Mouse (Mus musculus) hindbrain, embryonic 16.5 days (tissue): Measurements from ENCODE around the gene Boll. TPM values are rescaled to one million over a fixed set of nuclear protein-coding genes. Genes with fewer than 3 reads are reported as not detected.

Source experiments
- ATAC-seq: fragments of 200-750 bp; cut with Nextera tagmentation; 2 replicates; pipeline ENCODE4 v1.8.0; 2017; ENCODE audit warnings: moderate TSS enrichment, moderate library complexity
- H3K27ac ChIP-seq: fragments of 300-500 bp; sonication (generic); 2 replicates; pipeline ENCODE4 v1.5.1; 2014; ENCODE audit warnings: low read depth, mild to moderate bottlenecking, control low read depth, low read length, moderate library complexity
- H3K27me3 ChIP-seq: fragments of 300-500 bp; sonication (generic); replicated peaks from 2 replicates; pipeline ENCODE4 v1.6.1; 2014; ENCODE audit warnings: low read length; ENCODE audit not compliant: control insufficient read depth, insufficient read depth
- H3K36me3 ChIP-seq: fragments of 300-500 bp; sonication (generic); 2 replicates; pipeline ENCODE4 v1.6.1; 2014; ENCODE audit warnings: mild to moderate bottlenecking, low read length, moderate library complexity, mixed read lengths; ENCODE audit not compliant: control insufficient read depth, insufficient read depth
- H3K4me1 ChIP-seq: fragments of 300-500 bp; sonication (generic); 2 replicates; pipeline ENCODE4 v1.6.1; 2014; ENCODE audit warnings: low read depth, low read length; ENCODE audit not compliant: control insufficient read depth, insufficient read depth
- H3K4me2 ChIP-seq: fragments of 300-500 bp; sonication (generic); 2 replicates; pipeline ENCODE4 v1.6.1; 2014; ENCODE audit warnings: mild to moderate bottlenecking, low read length, control low read depth, moderate library complexity
- H3K4me3 ChIP-seq: fragments of 300-500 bp; sonication (generic); 2 replicates; pipeline ENCODE4 v1.5.1; 2014; ENCODE audit warnings: mild to moderate bottlenecking, low read length, control low read depth, moderate library complexity
- H3K9ac ChIP-seq: fragments of 300-500 bp; sonication (generic); 2 replicates; pipeline ENCODE4 v1.6.1; 2014; ENCODE audit warnings: low read depth, mild to moderate bottlenecking, control low read depth, low read length, moderate library complexity
- H3K9me3 ChIP-seq: fragments of 300-500 bp; sonication (generic); 2 replicates; pipeline ENCODE4 v1.6.1; 2014; ENCODE audit warnings: mild to moderate bottlenecking, low read length, moderate library complexity; ENCODE audit not compliant: control insufficient read depth
- WGBS: fragments of 180-500 bp; shearing (Covaris S2); extraction: QIAGEN DNeasy Blood & Tissue Kit; methylation state at CpG from one replicate; pipeline ENCODE4 v1.1.7; 2014; 5-methylcytosine and 5-hydroxymethylcytosine counted together
- polyA plus RNA-seq: library from polyadenylated mRNA; unstranded; fragments of >200 nt; fragmentation: Nextera tagmentation; extraction: Ambion mirVana; gene quantifications from 2 replicates; pipeline ENCODE4 v1.2.1, GENCODE M21; 2015

The Boll gene
- polyA plus RNA-seq, 1 experiment from 2014 or later: not detected

DNA sequence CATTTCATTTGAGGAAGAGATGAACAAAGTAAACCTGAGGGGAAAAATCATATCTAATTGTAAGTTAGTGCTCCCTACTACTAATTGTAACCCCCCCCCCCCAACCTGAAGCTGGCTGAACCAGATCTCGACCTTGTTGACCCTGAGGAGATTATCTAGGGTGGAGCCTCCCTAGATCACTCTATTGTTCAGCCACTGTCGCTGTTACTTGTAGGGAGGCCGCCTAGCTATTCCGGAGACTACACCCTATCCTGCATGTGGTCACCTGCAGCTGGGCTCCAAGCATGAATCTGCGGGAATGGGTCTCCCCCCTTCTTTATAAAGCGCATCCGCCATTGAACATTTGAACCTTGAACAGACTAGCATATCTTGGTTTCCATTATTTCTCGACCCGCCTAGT, 84.2 kb downstream of the Boll start:
- Histone ChIP-seq H3K27me3 (no peaks in the 10 kb centered on the region), H3K4me1 (no peaks in the 10 kb centered on the region), H3K4me2 (no peak overlapping the region), H3K27ac (no peak overlapping the region), H3K9me3 (no peaks in the 10 kb centered on the region), H3K36me3 (no peaks in the 10 kb centered on the region), H3K4me3 (no peak overlapping the region), H3K9ac (no peak overlapping the region)
- no peak for ATAC-seq
- 75% methylated on average over 9 of the region's 9 CpGs for WGBS

DNA sequence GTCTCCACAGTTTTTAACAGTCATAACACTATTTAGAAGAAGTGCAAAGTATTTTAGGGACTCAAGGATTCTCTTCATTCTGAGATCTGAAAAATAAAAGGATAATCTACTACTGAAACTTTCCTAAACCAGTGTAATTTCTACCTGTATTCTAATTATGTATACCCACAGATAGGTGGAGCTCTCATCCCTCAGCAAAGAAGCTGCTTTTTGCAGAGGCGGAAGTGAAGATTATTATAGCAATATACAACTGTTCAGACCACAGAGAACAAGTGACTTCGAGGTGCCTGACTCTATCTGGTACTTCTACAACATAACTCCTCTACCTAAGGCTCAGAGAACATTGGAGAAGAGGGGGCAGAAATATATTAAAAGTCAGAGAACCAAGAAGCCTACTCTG, 97.8 kb downstream of the Boll start:
- H3K9me3 ChIP-seq: no peaks in the 10 kb centered on the region
- H3K4me3 ChIP-seq: no peak overlapping the region
- no peaks in the 10 kb centered on the region for H3K36me3 ChIP-seq
- no peak overlapping the region for H3K4me2 ChIP-seq
- WGBS: 66% methylated on average over 2 of the region's 2 CpGs
- H3K4me1 ChIP-seq: no peaks in the 10 kb centered on the region
- H3K27ac ChIP-seq: no peak overlapping the region
- H3K27me3 ChIP-seq: no peaks in the 10 kb centered on the region
- H3K9ac ChIP-seq: no peak overlapping the region
- ATAC-seq: no peak

DNA sequence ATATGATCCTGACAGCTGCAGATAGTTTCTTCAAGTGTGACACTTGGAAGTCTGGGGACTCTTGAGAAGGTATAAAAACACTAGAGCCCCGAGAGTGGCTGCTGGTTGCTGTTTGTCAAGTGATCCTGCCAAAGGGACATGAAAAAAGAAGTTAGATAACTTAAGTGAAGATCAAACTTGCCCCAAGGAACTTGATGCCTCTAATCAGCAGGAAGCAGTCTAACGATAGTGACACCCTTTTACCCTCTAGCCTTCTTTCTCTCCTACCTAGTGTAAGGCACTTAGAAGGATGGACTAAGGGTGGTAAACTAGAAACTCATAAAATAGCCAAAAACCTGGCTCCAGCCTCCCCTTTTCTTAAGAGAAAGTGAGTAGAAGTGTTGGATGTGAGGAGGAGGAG, 98.9 kb downstream of the Boll start:
- Histone ChIP-seq H3K9ac (no peak overlapping the region), H3K36me3 (no peaks in the 10 kb centered on the region)
- 67% methylated on average over 2 of the region's 2 CpGs for WGBS

DNA sequence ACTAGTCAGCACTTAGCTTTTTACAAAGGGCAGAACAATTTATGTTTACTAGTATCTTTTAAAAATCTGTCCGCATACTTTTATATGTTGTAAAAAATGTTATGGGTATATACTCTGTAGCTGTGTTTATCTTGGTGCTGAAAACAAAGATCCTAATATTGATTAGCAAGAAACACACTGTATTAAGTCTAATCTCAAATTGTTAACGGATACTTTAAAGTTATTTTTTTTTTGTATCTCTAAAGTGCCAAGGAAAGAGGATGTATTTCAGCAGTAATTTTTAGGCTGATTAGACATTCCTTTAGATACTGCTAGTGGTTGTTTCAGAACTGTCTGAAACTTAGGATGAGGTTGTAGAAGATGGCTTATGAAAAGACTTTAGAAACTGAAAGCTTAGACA, 116.9 kb downstream of the Boll start:
- Histone ChIP-seq H3K27ac (no peak overlapping the region), H3K36me3 (no peaks in the 10 kb centered on the region), H3K4me3 (no peak overlapping the region), H3K4me1 (peaks cover 5% of the 10 kb centered on the region; the same call in 1 of the 2 replicates), H3K9me3 (no peaks in the 10 kb centered on the region), H3K27me3 (no peaks in the 10 kb centered on the region), H3K4me2 (no peak overlapping the region), H3K9ac (no peak overlapping the region)
- ATAC-seq: no peak
- 90% methylated on average over 2 of the region's 2 CpGs for WGBS

More for the DNA sequence above, 98.9 kb downstream of the Boll start:
- Histone ChIP-seq H3K4me3 (no peak overlapping the region), H3K9me3 (no peaks in the 10 kb centered on the region), H3K4me2 (no peak overlapping the region), H3K4me1 (no peaks in the 10 kb centered on the region), H3K27me3 (no peaks in the 10 kb centered on the region), H3K27ac (no peak overlapping the region)
- ATAC-seq: no peak

DNA sequence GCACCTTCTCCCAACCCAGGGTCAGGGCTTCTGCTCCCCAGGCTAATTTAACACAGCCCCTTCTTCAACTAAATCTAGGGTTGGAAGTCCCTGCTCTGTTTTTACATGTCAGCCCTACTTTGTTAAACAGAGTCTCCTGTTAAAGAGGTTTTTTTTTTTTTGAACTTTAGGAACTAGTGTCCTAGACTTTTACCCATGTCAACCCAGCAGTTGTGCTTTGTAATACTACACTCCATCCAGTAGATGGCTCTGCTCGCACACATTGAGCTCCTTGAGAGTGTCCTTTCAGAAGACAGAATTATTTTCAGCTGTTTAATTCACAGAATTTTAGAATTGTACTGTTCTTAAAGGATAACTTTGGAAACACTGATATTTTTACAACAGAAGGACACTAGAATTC, 124.0 kb downstream of the Boll start:
- Histone ChIP-seq H3K4me3 (peak overlapping the region; percentile 80), H3K9ac (no peak overlapping the region), H3K27me3 (no peaks in the 10 kb centered on the region), H3K9me3 (no peaks in the 10 kb centered on the region), H3K36me3 (no peaks in the 10 kb centered on the region), H3K4me1 (peaks cover 33% of the 10 kb centered on the region), H3K27ac (no peak overlapping the region), H3K4me2 (peak overlapping the region; percentile 98)
- ATAC-seq: no peak
- WGBS: 2% methylated on average over 1 of the region's 1 CpGs

DNA sequence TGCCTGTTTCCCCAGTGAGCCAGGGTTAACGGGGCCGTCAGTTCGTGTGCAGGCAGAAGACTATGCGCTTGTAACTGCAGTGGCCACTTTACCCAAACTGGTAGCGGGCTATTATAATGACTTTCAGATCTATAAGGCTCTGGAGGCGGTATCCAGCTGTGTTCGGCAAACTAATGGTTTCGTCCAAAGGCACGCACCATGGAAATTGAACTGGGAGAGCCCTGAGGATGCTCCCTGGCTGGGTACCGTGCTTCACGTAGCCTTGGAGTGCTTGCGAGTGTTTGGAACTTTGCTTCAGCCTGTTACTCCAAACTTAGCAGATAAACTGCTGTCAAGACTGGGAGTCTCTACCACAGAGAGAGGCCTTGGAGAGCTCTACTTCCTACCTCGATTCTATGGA, 124.8 kb downstream of the Boll start:
- Histone ChIP-seq H3K4me3 (peak overlapping the region; percentile 80), H3K27ac (no peak overlapping the region), H3K4me1 (peaks cover 33% of the 10 kb centered on the region), H3K4me2 (peak overlapping the region; percentile 98), H3K9me3 (no peaks in the 10 kb centered on the region), H3K36me3 (no peaks in the 10 kb centered on the region), H3K27me3 (no peaks in the 10 kb centered on the region), H3K9ac (peak overlapping the region; percentile 86)
- ATAC-seq: no peak
- 12% methylated on average over 13 of the region's 13 CpGs for WGBS

DNA sequence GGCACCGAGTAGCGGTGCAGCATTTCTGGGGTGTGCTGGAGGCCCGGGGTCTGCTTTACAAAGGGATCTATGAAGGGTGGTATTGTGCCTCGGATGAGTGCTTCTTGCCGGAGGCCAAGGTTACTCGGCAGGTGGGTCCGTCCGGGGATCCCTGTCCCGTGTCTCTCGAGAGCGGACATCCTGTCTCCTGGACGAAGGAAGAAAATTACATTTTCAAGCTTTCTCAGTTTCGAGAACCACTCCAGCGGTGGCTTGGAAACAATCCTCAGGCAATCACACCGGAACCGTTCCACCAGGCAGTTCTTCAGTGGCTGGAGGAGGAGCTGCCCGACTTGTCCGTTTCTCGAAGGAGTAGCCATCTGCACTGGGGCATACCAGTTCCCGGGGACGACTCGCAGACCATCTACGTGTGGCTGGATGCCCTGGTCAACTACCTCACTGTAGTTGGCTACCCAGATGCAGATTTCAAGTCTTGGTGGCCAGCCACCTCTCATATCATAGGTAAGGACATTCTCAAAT, 125.6 kb downstream of the Boll start:
- Histone ChIP-seq H3K4me1 (peaks cover 33% of the 10 kb centered on the region), H3K4me3 (peak overlapping the region; percentile 80), H3K36me3 (no peaks in the 10 kb centered on the region), H3K9me3 (no peaks in the 10 kb centered on the region), H3K27ac (peak overlapping the region; percentile 90), H3K9ac (peak overlapping the region; percentile 86), H3K4me2 (peak overlapping the region; percentile 98), H3K27me3 (no peaks in the 10 kb centered on the region)
- 0% methylated on average over 23 of the region's 23 CpGs for WGBS
- peak; percentile 7; the same call in 1 of the 2 replicates for ATAC-seq

DNA sequence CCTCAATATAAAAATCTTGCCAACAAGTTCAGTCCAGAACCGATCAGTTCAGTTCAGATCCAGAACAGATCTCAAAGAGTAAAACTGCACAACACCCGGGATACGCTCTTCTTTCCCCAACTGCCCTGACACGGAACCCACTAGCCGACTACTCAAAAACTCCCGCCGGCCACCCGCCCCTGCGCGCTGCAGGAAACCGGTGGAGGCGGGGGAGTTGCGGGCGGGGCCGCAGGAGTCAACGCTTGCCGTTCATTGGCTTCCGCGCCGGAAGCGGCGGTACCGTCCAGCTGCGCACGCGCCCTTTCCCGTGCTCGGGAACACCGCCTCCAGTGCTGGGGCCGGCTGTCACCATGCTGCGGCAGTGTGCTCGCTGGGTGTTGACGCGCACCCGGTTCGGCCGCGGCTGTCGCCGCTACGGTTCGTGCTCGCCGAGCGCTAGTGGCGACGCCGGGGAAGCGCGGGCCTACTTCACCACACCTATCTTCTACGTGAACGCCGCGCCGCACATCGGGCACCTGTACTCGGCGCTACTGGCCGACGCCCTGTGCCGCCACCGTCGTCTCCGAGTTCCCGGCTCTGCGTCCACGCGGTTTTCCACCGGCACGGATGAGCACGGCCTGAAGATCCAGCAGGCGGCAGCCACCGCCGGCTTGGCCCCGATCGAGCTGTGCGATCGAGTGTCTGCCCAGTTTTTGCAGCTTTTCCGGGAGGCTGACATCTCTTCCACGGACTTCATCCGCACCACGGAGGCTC, 126.2 kb downstream of the Boll start, which contains the start of gene Mars2:
Mars2 (plus strand) TSS at position 288 of the 753 bp plus-strand sequence.
- H3K4me3 ChIP-seq: peak within 1 kb of the TSS; percentile 80
- peak within 1 kb of the TSS; percentile 90 for H3K27ac ChIP-seq
- ATAC-seq: peak; percentile 100
- peak within 1 kb of the TSS; percentile 86 for H3K9ac ChIP-seq
- peaks cover 33% of the 10 kb centered on the region for H3K4me1 ChIP-seq
- H3K9me3 ChIP-seq: no peaks in the 10 kb centered on the region
- peak within 1 kb of the TSS; percentile 98 for H3K4me2 ChIP-seq
- no peaks in the 10 kb centered on the region for H3K27me3 ChIP-seq
- H3K36me3 ChIP-seq: no peaks in the 10 kb centered on the region
- under 1% methylated on average over 78 of the region's 82 CpGs for WGBS

DNA sequence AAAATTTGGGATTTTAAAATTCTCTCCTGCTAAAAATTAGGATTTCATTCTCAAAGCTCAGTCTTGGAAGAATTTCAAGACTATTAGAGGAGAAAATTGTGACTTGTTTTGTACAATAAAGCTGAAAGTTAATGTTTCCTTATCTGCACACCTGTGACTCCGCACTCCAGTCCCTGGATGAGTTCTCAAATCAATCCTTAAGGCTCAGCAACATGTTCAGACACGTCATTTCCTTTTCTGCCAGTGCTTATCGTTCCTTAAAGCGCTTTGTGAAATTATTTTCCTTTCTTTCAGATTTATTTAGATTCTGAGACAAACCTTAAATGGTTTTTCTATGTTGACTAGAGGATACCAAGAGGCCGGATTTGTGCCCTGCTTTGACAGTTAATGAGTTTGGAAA, 126.8 kb downstream of the Boll start:
- H3K4me2 ChIP-seq: peak overlapping the region; percentile 98
- H3K36me3 ChIP-seq: no peaks in the 10 kb centered on the region
- peak overlapping the region; percentile 27; the same call in 1 of the 2 replicates for H3K9ac ChIP-seq
- no peak overlapping the region for H3K27ac ChIP-seq
- H3K9me3 ChIP-seq: no peaks in the 10 kb centered on the region
- no peaks in the 10 kb centered on the region for H3K27me3 ChIP-seq
- ATAC-seq: no peak
- 36% methylated on average over 5 of the region's 5 CpGs for WGBS
- H3K4me1 ChIP-seq: peaks cover 29% of the 10 kb centered on the region
- peak overlapping the region; percentile 80 for H3K4me3 ChIP-seq
